Mouse (Mus musculus) liver (tissue): ENCODE results near the gene Igf2r.
A peak's percentile ranks its signal among the peaks of the same experiment; 100 is the strongest.
"Not testable (repeated sequence)": the region's sequence is repeated elsewhere in the genome, so short reads cannot be mapped to it uniquely, and the experiment has no call there.

ENCODE experiments used
- DNase-seq: peaks from one replicate; pipeline ENCODE4 v3.0.0-alpha.2; 2020; ENCODE audit warnings: mixed read lengths

Gene Igf2r

DNA sequence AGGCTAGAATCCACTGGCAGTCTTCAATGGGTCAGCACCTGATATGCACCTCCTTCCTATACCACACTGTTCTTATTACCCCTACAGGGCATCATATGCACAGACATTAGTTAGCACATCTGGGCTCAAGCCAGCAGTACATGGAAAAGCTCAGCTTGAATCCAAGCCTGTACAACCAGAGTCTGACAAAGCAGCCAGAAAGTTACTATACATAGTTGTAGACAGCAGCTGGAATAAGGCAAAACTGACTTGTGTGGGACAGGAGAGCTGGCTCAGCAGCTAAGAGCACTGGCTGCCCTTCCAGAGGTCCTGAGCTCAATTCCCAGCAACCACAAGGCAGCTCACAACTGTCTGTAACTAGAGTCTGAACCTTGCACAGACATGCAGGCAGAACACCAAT, 57.3 kb downstream of the Igf2r start:
- DNase-seq: no peak

DNA sequence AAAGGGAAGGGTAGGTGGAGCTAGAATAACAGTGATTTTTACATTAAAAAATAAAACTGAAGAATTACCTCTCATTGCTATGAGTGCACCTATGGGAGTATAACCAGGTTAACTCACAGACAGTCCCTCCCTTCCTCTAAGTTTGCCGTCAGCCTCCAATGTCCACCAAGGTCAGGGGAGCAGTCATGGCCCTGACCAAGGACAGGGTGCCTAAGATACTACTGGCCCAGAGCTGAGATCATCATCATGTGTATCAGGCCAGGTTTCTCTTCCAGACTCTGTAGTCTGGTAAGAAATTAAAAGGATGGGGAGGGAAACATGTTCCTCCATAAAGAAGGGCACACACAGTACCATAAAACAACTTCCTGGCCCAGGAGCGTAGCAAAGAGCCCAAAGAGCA, 58.5 kb downstream of the Igf2r start:
- no peak for DNase-seq

DNA sequence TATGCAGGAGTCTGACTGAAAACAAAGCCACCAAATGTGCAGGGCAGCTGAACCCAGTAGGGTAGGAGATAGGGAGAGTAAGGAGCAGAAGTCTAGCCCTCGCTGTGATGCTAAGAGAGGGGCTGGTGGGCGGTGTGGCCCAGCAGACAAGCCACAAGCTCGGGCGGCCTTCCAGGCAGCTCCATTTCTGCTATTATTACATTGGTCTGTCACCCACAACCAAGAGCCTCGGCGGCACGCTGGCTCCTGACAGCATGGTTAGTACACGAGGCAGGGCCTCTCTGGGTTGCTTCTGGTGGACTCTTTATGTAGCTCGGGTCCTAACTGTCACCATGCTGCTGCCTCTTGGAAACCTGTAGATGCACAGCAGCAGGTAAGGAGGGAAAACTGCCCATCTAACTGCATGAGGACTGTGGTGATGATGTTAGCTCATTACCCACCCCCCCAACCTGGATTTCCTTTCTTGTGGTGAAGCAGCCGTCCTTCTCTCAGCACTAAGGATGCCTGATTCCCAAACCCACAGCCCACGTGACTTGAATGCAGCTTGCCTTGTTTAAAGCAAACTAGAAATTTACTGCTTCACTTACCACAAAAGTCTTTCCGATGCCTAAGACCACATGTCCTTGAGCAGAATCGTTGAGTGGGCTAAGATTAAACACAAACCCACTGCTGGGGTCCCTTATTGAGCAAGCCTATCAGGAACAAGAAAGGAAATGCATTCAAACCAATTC, 59.2 kb downstream of the Igf2r start:
- DNase-seq: no peak

DNA sequence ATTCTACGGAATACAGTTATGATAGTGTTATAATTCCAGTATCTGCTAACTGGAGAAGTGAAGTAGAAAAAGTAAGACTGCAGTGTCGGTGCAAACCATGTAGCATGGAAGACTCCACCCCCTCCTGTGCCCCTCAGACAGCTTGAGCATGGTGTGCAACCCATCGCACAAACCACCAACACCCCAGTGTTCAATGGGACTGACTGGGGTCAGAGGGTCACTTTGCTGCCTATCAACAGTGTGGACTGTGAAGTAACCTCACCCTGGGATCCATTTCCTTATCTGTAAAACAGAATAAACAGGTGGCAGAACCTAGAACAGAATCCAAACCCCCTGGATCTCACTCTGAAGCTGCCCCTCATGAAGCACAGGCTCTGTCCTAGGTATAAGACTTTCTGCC, 61.1 kb downstream of the Igf2r start:
- no peak for DNase-seq

DNA sequence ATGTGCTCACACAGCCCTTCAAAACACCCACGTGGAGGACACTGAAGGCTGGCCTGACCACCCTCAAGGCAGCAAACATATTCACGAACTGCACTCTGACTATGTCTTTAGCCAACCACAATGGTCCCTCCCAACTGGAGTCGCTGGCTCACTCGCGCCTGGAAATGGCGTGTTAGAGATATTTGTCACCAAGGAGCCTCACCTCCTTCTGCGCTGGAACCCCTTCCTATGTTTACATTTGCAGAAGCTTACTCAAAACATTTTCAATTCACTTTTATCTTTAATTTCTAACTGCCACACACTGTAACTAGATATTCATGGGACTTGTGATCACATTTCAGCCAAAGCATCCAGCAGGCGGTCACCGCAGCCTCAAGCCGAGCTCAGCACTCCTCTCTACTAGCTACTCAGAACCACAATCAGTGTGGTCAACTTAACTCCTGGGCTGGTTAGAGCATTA, 62.8 kb downstream of the Igf2r start:
- no peak for DNase-seq

DNA sequence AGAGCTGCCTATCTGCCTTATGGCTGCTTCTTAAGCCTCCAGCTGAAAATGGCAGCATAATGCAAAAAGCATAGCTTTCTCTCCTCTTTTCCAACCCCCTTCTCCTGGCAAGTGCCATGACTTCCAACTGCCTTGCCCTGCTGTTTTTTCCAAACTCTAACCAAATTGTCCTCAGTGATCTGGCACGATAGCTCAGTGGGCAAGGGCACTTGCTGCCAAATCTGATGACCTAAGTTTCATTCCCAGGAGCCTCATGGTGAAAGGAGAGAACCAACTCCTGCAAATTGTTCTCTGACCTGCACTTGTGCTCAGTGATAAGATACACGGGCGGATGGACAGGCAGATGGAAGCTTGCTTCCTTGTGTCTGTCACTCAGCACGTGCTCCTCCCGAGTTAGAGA, 66.6 kb downstream of the Igf2r start:
- no peak for DNase-seq

DNA sequence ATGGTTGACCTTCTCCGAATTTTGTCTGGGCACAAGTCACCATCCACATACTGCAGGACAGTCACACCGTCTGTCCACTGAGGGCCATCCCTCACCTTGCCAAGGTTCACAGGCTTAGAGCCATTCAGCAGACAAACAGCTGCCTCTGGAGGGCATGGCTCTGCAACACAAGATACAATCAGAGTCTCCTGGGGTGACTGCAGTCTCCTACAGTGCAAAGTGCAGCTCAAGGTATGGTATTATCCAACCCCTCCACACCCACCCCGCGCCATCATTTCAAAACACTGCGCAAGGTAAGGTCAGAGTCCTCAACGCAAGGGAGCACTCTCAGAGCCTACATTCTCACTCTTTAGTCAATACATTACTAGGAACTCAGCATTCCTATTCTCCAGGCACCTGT, 69.1 kb downstream of the Igf2r start:
- DNase-seq: no peak

DNA sequence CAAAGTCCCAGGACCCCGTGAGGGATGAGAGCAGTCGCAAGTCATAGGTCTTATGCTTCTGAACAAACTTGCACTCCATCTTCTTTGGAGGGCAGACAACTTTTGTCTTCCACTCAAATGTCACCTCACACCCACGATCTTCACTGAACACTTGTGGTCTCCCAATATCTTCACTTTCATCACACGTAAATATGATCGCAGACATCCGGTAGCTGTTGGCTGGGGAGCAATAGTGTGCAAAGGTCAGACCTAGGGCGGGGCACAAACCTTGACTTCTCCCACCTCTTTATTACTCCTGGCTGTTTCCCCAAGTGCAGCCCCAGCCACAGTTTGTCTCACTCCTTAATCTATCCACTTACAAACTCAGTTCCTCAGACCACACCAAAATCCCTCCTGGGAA, 77.6 kb downstream of the Igf2r start:
- DNase-seq: no peak

DNA sequence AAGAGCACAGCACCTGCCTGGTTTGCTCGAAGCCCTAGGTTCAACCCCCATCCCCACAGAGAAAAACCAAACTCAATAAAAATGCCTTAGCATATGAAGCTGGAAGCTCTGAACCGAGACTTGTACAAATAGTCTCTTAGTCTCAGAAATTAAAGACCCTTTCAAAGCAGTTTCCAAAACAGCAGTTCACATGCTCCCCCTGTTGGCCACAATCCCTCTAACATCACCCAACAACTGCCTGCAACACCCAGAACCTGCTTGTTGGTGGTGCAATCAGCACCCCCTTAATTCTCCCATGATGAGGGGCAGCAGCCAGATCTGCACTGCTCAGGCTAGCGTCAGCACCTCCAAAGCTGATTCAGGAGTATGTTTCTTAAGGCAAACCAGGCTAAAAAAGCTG, 79.9 kb downstream of the Igf2r start:
- peak; percentile 28 for DNase-seq

DNA sequence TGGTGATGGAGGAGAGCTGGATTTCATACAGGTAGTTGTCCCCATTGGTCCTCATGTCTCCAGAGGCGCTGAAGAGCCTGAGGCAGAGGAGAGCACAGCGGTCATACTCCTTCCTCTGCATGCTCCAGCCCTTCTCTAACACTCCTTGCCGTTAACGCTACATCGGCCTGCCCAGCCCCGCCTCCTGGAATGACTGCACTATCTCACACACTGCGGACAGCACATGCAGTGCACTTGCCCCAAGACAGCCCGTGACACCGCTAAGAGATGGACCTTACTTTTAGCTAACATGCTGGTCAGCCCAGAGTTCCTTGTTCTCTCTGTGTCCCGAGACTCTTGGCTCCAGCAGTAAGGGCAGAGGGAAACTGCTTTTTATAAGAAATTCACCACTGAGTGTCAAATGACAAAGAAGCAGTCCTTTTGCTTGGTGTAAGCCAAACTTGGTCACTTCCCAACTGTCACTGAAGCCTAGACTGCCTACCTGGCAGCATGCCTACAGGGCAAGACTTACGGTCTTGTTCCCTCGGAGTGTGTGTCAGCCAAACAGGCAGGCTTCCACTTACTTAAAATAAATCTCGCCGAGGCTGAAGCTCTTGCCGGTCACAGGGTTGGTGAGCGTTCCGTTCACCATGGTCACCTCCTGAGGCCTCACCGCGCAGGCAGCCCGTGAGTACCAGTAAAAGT, 80.9 kb downstream of the Igf2r start:
- no peak for DNase-seq

DNA sequence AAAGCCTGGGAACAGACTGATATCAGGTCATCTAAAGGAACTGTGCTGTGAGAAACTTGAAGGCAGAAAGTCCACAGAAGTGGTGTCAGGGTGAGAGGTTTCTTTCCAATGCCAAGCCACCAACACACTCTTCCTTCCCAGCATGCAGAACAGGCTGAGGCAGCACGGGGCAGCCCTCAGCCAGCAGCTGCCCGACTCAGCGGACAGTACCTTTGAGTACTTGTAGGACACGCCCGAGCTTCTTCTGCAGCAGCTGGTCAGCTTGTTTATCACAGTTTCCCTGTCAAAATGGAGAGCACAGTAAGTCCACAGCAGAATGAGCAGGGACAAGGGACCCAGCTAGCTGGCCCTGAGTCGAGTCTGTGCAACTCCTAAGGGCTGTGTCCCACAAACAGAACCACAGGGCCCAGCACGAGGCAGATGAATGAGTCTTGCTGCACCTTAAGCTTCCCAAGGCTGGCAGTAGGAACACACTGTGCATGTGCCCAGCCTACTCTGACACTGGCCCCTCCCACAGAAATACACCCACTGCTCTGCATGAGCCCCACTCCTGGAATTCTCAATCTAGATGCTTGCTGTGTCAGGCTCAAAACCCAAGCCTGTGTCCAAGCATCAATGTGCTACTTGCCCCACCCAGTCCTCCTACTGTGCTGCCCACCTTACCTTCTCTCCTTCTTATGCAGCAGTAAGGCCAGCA, 84.4 kb downstream of the Igf2r start:
- DNase-seq: no peak

DNA sequence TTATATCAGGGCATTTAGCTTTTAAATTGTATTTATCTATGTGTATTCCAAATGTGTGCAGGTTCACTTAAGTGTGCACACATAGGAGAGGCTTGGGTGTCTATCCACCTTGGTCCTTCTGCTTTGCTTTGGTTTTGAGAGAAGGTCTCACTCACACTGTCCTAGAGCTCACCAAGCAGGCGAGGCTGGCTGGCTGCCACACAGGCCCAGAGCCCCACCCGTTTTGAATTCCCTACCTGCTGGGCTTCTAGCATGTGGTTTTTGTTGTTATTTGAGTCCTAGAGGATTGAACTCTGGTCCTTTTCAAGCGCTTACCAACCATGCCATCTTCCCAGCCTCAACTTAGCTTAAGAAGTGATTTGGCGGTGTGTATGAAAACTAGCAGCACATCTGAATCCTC, 85.1 kb downstream of the Igf2r start:
- DNase-seq: no peak

DNA sequence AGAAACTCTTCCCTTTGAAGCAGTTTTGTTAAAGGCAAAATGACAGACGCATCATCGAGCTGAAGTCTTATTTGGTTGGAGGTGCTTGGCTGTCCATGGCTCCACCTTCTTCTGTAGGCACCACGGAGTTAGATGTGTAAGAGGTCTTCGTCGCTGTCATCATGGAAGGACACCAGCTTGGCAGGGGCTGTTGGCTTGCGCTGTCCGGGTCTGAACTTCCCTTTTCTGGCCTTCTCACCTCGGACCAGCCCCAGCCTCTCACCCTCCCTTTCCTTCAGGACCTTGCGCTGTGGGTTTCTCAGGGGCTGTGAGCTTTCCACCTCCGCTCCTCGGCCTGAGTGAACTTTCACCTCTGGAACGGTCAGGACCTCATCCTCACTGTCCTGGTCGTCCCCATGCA, 85.9 kb downstream of the Igf2r start:
- DNase-seq: no peak

DNA sequence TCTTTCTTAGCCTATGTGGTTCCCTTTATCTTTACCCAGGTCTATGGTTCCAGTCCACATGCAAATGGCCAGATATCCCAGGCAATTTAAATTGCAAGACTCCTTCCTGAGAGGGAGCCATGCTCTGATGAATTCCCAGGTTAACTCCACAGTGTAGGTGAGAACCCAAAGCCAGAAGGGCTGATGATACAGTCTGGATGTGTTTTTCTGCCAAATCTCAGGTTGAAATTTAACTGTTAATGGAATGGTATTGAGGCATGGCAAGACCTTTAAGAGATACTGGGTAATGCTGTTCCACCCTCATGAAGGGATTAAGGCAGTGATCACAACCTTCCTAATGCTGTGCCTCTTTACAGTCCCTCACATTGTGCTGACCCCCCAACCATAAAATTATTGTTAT, 91.2 kb downstream of the Igf2r start:
- DNase-seq: no peak

DNA sequence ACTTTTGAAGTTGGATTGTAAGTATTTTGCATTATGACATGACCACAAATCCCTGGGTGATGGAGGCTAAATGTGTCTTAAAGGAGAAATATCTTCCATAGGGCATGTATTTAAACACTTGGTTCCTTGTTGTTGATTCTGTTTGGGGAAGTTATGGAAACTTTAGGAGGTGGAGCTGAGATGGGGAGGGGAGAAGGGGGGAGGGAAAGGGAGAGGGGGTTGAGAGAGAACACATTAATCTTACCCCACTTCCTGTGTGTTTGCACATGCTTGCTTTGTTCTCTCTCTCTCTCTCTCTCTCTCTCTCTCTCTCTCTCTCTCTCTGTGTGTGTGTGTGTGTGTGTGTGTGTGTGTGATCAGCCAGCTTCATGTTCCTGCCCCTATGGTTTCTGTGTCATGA, 92.3 kb downstream of the Igf2r start:
- DNase-seq: no peak

DNA sequence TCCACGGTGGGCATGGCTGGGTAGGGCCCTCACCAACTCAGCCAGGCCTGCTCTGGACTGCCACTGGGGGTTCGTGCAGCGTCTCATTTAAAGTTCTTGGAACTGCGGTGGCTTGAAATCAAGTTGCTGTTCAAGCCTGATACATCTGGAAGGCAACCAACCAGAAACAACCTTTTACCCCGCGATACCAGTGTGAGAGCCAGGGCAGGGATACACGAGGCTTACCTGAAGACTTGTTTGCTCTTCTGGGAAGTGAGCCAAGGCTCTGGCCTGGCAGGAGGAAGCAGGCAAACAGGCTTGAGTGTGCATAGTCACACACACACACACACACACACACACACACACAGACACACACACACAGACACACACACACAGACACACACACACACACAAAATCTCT, 93.8 kb downstream of the Igf2r start, which contains the start of gene Slc22a1:
Gene Slc22a1 (minus strand): TSS at position 184 of the 400 bp plus-strand sequence.
- DNase-seq: no peak

DNA sequence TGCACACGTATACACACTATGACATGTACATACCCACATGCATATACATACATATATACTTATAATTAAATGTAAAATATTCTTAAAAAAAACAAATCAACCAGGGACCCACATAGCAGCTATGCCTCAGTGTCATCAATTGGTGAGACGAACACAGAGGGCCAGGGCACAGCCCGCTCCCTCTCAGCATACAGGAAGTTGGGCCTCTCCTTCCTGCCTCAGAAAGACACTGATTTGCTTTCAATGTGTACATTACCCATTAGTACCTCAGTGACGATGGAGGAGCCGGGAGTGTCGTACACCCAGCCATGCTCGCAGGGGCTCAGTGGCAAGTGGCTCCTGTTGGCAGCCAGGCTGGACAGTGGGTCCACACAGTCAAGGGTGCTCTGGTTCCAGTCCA, 94.5 kb downstream of the Igf2r start:
- not testable (repeated sequence) for DNase-seq

DNA sequence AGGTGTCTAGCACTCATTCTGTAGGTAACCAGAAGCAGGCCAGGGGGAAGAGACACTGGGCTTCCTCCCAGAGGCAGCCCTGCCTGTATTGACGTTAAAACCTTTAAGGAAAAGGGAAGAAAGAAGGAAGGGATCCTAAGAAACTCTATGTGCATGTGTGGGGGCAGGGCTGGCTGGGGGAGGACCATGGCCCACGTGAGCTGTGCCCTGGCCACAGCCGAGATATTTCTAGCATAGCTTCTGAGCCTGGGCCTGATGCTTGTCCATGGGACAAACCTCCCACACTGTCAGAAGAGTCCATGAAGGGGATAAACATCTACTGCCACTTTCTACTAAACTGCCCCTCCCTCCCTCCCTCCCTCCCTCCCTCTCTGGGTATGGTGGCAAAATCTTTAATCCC, 95.6 kb downstream of the Igf2r start:
- DNase-seq: no peak

DNA sequence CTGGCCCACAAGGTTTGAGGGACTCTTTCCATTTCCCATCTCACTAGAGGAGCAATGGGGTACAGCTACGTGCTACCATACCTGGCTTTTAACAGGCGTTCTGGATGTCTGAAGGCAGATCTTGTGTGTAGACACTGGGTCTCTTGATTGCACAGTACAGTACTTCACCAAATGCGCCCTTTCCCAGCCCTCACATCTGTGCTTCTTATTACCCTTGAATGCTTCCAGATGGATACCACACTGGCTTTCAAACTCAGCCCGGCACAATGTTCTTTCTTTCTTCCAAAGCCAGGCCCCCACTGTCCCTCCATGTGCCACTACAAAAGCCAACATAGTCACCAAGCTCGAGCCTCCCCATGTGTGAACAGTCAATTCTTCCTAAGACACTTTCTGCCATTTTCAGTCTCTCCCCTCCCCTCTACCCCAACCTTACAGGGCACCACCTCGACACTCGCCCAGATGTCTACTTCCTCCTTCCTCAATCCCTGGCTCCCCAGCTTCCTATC, 97.1 kb downstream of the Igf2r start:
- DNase-seq: no peak

DNA sequence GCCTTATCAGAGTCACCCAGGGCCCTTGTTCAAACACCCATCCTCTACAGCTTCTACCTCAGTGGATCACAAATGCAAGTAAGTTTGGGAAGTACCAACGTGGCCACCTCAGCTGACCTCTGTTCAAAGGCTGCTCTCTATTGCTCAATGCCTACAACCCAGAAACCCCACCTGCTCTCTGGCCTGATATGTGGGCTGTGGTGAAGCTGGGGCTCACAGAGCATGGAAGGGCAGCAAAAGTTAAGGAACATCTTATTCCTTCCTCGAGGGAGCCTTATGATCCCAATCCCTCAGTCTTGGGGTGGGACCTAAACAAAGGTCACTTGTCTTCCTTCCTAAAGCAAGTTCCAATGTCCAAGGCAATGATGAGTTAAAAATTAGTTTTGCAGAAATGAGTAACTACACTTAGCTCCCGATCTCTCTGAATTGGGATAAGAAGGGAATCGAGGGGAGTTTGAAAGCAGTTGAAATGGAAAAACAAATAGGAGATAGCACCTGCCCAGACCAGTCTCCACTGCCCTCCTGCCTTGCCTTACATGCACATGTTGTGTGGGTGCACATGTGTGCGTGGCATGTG, 98.3 kb downstream of the Igf2r start:
- no peak for DNase-seq

DNA sequence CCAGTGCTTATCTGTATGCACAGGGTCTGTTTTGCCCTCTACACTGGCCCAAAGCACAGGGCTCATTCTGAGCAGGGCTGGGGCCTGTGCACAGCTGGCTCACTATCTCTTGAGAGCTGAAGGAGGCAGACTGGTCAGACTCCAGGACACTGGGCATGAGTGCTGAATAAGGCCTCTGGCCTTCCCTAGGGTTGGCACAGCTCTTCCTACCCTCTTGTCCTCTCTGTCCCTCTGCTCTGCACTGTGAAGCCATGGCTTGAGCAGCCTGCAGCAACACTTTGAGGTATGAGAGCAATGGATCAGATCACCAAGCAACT, 100.1 kb downstream of the Igf2r start:
- peak; percentile 52 for DNase-seq

DNA sequence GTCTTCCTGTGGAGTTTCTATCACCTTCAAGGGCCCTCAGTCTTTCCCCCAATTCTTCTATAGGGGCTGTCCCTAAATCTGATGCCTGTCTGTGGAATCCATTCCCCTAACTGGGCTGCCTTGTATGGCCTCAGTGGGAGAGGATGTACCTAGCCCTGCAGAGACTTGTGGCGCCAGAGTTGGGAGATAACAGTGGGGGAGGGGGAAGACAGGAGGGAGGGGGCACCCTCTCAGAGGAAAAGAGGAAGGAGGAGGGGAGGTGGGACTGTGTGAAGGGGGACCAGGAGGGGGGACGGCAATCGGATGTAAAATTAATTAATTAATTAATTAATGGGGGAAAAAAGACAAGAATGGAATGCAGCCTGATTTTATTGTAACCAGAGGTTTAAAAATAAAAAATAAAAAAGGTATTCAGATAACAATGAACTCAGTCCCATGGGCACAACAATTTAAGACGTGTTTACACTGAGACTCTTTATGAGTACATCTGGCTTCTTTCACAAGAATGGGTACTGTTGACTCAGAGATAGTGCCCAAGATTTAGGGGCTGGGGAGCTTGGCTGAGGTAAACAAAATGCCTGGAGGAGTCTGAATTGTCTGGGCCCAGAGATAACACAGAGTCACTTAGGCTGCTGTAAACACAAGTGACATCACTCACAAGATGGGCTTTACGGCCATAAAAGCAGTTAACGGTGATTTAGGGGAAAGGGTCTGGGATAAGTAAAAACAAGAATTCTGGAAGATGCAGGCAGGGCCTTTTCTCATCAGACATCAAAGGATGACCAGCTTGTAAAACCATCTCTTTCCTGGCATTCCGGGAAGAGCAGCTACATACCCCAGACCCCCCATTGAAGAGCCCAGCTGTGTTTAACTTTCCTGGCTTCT, 100.7 kb downstream of the Igf2r start:
- peak; percentile 33 for DNase-seq

DNA sequence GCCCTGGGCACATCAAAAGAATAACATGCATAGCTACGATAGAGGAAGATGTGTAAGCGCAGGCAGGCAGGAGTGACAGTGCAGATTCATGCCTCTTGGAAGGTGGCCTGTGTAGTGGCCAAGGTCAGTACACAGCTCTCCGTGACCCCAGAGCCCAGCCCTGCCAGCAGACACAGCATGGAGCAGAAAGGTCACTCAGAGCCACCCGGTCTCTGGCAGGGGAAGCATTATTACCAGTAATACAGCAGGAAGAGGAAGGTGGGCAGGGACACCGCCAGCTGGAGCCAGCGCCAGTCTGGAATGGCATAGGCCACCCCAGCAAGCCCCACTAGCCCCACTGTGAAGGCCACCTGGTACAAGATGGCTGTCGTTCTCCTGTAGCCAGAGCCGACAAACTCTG, 105.3 kb downstream of the Igf2r start:
- DNase-seq: no peak
